Mouse (Mus musculus) heart, postnatal 25 days (tissue): ENCODE measurements around the gene Rasgrp2. TPM values are rescaled to one million over a fixed set of nuclear protein-coding genes. Genes with fewer than 3 reads are reported as not detected.

Experiments used
- DNase-seq: peaks from one replicate; pipeline ENCODE4 v3.0.0; 2022; ENCODE audit warnings: low spot score
- intact Hi-C: fragments of 180-260 bp; cut with DNase I; formaldehyde crosslinking; loops from one replicate; pipeline ENCODE4 v1.15.1; 2025
- total RNA-seq, 2 experiments: library from RNA; stranded (reverse); gene quantifications; 2 replicates each; pipeline ENCODE4 v1.2.3; 2021

The Rasgrp2 gene
- total RNA-seq: 10 to 100 TPM; 43.2 to 55.2 TPM

- intact Hi-C loops: loop anchor here (2.0 kb wide), 1 partner anchor 53 kb away; no protein-coding TSS in a partner anchor
These were observed at the start of gene Rasgrp2 for GRCm38 (mm10) chr19:6399285-6400095. Rasgrp2 (plus strand) TSS chr19:6399340.

GRCm38 (mm10) chr19:6351431-6352106, 47.6 kb upstream of the Rasgrp2 start:
- DNase-seq: no peak
- intact Hi-C loops: no loop called here

More at GRCm38 (mm10) chr19:6399285-6400095, at the start of gene Rasgrp2:
- DNase-seq: peak; percentile 79

GRCm38 (mm10) chr19:6352107-6352505, 47.0 kb upstream of the Rasgrp2 start:
- DNase-seq: no peak
- intact Hi-C loops: no loop called here

GRCm38 (mm10) chr19:6354030-6354429, 45.1 kb upstream of the Rasgrp2 start:
- intact Hi-C loops: no loop called here
- no peak for DNase-seq

GRCm38 (mm10) chr19:6361291-6361690, 37.8 kb upstream of the Rasgrp2 start:
- intact Hi-C loops: no loop called here
- no peak for DNase-seq

- DNase-seq: no peak
- intact Hi-C loops: loop anchor here (2.0 kb wide), 1 partner anchor 22 kb away; the partner anchor contains the start of gene Map4k2
These were observed 36.1 kb upstream of the Rasgrp2 start for GRCm38 (mm10) chr19:6363091-6363410.

GRCm38 (mm10) chr19:6363411-6364240, 35.5 kb upstream of the Rasgrp2 start, which contains the start of gene Sf1:
Sf1 (plus strand) TSS chr19:6363690.
- intact Hi-C loops: loop anchor here (2.0 kb wide), 1 partner anchor 23 kb away; the partner anchor contains the start of gene Map4k2
- peak; percentile 100 for DNase-seq

GRCm38 (mm10) chr19:6364317-6364725, 34.8 kb upstream of the Rasgrp2 start:
- peak; percentile 83 for DNase-seq
- intact Hi-C loops: no loop called here

GRCm38 (mm10) chr19:6364842-6365241, 34.3 kb upstream of the Rasgrp2 start:
- DNase-seq: no peak
- intact Hi-C loops: no loop called here

GRCm38 (mm10) chr19:6370175-6370574, 29.0 kb upstream of the Rasgrp2 start:
- intact Hi-C loops: no loop called here
- no peak for DNase-seq

- intact Hi-C loops: loop anchor here (2.0 kb wide), 1 partner anchor 80 kb away; no protein-coding TSS in a partner anchor
- DNase-seq: no peak
These were observed 26.7 kb upstream of the Rasgrp2 start for GRCm38 (mm10) chr19:6372433-6372832.

- DNase-seq: peak; percentile 58
- intact Hi-C loops: loop anchor here (2.0 kb wide), 2 partner anchors 23 to 79 kb away; no protein-coding TSS in a partner anchor
These were observed 25.4 kb upstream of the Rasgrp2 start for GRCm38 (mm10) chr19:6373539-6374400.

- DNase-seq: no peak
- intact Hi-C loops: loop anchor here (2.0 kb wide), 1 partner anchor 22 kb away; no protein-coding TSS in a partner anchor
These were observed 24.6 kb upstream of the Rasgrp2 start for GRCm38 (mm10) chr19:6374571-6374970.

- intact Hi-C loops: loop anchor here (2.0 kb wide), 1 partner anchor 21 kb away; no protein-coding TSS in a partner anchor
These were observed 23.5 kb upstream of the Rasgrp2 start for GRCm38 (mm10) chr19:6375423-6376254.

GRCm38 (mm10) chr19:6376255-6376564, 22.9 kb upstream of the Rasgrp2 start:
- intact Hi-C loops: no loop called here

More at GRCm38 (mm10) chr19:6375423-6376254, 23.5 kb upstream of the Rasgrp2 start:
- no peak for DNase-seq

GRCm38 (mm10) chr19:6376643-6377042, 22.5 kb upstream of the Rasgrp2 start:
- intact Hi-C loops: no loop called here
- no peak for DNase-seq

More at GRCm38 (mm10) chr19:6376255-6376564, 22.9 kb upstream of the Rasgrp2 start:
- DNase-seq: no peak

- no peak for DNase-seq
- intact Hi-C loops: no loop called here
These were observed 21.7 kb upstream of the Rasgrp2 start for GRCm38 (mm10) chr19:6377327-6378040.
